Mouse (Mus musculus) ES-Bruce4 (cell line): ENCODE results near the gene Ctnnbl1.

Experiments used
- CTCF ChIP-seq: IDR thresholded peaks from one replicate; pipeline ENCODE4 v1.8.1; 2011; ENCODE audit warnings: low read depth, low read length
- EP300 ChIP-seq: IDR thresholded peaks from 2 replicates; pipeline ENCODE4 v1.6.1; 2011; ENCODE audit warnings: low read depth, low read length; ENCODE audit not compliant: insufficient read depth

DNA sequence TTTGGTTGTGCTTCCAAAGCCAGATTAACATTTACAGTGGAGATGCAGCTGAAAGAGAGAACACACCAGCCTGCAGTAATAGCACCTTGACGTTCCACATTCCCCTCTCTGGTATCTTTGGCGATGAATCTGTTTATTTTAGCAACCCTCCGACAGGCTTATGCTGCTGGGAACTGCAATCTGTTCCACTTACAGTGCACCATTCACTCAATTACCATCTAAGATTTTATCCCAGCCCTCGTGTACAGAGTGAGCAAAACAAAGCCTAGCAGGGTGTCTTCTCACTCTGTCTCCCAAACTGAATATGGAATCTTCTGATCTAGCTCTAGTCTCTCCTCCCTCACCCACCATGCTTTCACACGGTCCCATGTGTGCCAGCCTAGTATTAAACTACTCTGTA lies 140.8 kb downstream of the Ctnnbl1 start:
- TF ChIP-seq CTCF (no peak), EP300 (no peak)
